Mouse (Mus musculus) G1E (cell line): ENCODE results near the gene Cst9.

Experiments used
- CTCF ChIP-seq: IDR thresholded peaks from 2 replicates; pipeline ENCODE4 v1.5.1; 2012; ENCODE audit warnings: low read depth, low read length, inconsistent platforms, mixed read lengths
- GATA1 ChIP-seq: IDR thresholded peaks from 2 replicates; pipeline ENCODE4 v1.6.1; 2012; ENCODE audit warnings: borderline replicate concordance, low read length, inconsistent platforms, mixed read lengths
- POLR2AphosphoS5 ChIP-seq: IDR thresholded peaks from 2 replicates; pipeline ENCODE4 v1.6.1; 2012; ENCODE audit warnings: low read depth, low read length, inconsistent platforms; ENCODE audit not compliant: insufficient replicate concordance
- TAL1 ChIP-seq: conservative IDR thresholded peaks from 2 replicates; pipeline ENCODE4 v1.6.1; 2012; ENCODE audit warnings: low read depth, low read length, inconsistent platforms, mixed read lengths

GRCm38 (mm10) chr2:148884738-148885137, 49.8 kb downstream of the Cst9 start:
- TF ChIP-seq CTCF (no peak), GATA1 (no peak), POLR2AphosphoS5 (no peak), TAL1 (no peak)
